Mouse (Mus musculus) limb, embryonic 12.5 days (tissue): ENCODE results near the gene Samd14. TPM values are rescaled to one million over a fixed set of nuclear protein-coding genes. Genes with fewer than 3 reads are reported as not detected.

ENCODE experiments used
- ATAC-seq: fragments of 200-750 bp; cut with Nextera tagmentation; 2 replicates; pipeline ENCODE4 v1.8.0; 2017; ENCODE audit warnings: low read depth, moderate TSS enrichment; ENCODE audit not compliant: insufficient number of reproducible peaks, insufficient read depth, low FRiP score, low TSS enrichment
- H3K27ac ChIP-seq: fragments of 300-500 bp; sonication (generic); 2 replicates; pipeline ENCODE4 v1.5.1; 2016; ENCODE audit warnings: mild to moderate bottlenecking, moderate library complexity
- H3K27me3 ChIP-seq: fragments of 300-500 bp; sonication (generic); 2 replicates; pipeline ENCODE4 v1.6.1; 2016; ENCODE audit warnings: mild to moderate bottlenecking, moderate library complexity
- H3K36me3 ChIP-seq: fragments of 300-500 bp; sonication (generic); 2 replicates; pipeline ENCODE4 v1.6.1; 2016; ENCODE audit warnings: mild to moderate bottlenecking, moderate library complexity
- H3K4me1 ChIP-seq: fragments of 300-500 bp; sonication (generic); replicated peaks from 2 replicates; pipeline ENCODE4 v1.6.1; 2016
- H3K4me2 ChIP-seq: fragments of 300-500 bp; sonication (generic); 2 replicates; pipeline ENCODE4 v1.6.1; 2016; ENCODE audit warnings: mild to moderate bottlenecking, moderate library complexity
- H3K4me3 ChIP-seq: fragments of 300-500 bp; sonication (generic); replicated peaks from 2 replicates; pipeline ENCODE4 v1.5.1; 2016; ENCODE audit warnings: mild to moderate bottlenecking
- H3K9ac ChIP-seq: fragments of 300-500 bp; sonication (generic); replicated peaks from 2 replicates; pipeline ENCODE4 v1.6.1; 2016; ENCODE audit warnings: mild to moderate bottlenecking, moderate library complexity
- H3K9me3 ChIP-seq: fragments of 300-500 bp; sonication (generic); 2 replicates; pipeline ENCODE4 v1.6.1; 2016; ENCODE audit warnings: mild to moderate bottlenecking, moderate library complexity
- WGBS: fragments of 180-500 bp; shearing (Covaris S2); methylation state at CpG from one replicate; pipeline ENCODE4 v1.1.7; 2016; 5-methylcytosine and 5-hydroxymethylcytosine counted together
- polyA plus RNA-seq: library from polyadenylated mRNA; unstranded; fragments of >200 nt; fragmentation: Nextera tagmentation; extraction: Ambion mirVana; gene quantifications from 2 replicates; pipeline ENCODE4 v1.2.1, GENCODE M21; 2016

Gene Samd14
- polyA plus RNA-seq, 1 experiment from 2014 or later, result 34.6 TPM

DNA sequence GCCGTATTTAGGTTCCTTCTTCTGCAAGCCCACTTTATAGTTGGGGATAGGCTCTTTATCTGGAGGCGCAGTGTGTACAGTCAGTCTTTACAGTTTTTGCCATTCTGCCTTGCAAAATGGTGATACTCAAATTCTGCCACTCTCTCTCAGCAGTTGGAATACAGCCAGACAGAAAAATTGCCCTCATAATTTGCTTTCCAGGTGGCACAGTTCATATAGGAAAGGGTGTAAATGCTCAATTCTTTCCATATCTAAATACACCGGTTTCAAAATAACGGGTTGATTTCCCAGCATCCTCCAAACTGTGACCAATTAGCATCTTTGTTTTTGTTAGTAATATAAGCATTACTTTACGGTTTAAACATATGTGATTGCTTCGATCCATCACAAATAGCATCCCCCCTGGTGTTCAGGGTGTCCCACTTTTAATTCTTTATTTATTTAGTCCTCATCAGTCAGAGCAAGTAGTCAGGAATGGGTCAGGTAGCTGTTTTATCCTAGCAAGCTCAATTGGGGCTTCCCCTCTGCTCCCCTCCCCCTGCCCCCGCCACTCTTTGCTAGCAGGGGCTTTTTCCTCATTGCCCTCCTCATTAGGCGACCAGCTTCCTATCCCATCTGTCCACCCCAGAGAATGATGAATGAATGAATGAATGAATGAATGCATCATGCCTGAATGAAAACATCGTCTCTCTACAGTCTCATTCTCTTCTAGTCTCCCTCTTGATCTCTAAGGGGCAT is 31.3 kb upstream of the Samd14 start:
- Histone ChIP-seq H3K4me2 (peak overlapping the region; percentile 55), H3K27ac (no peak overlapping the region), H3K9me3 (no peaks in the 10 kb centered on the region), H3K36me3 (no peaks in the 10 kb centered on the region), H3K4me1 (peaks cover 14% of the 10 kb centered on the region; the same call in 1 of the 2 replicates), H3K4me3 (peak overlapping the region; percentile 23), H3K27me3 (no peaks in the 10 kb centered on the region), H3K9ac (peak overlapping the region; percentile 38; the same call in 1 of the 2 replicates)
- whole genome bisulfite sequencing, result 50% methylated on average over 9 of the region's 9 CpGs
- ATAC-seq, result peak; percentile 26

DNA sequence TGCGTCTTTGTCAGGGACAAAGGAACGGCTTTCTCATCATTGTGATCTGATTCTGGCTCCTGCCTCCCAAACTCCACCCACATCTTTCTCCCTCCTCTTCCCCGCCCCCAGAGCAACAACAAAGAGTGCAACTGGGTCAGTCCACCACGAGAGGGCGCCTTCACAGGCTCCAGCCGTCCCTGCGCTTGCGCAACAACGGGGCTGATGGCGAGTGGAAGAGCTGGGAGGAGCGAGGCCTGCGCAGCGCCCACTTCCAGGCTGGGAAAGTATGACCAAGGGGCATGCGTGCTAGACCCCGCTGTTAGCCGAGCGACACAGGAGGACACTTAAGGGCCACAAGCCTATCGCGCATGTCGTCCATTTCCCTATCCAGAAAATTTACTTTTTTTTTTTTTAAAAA is 30.7 kb upstream of the Samd14 start:
- Histone ChIP-seq H3K9me3 (no peaks in the 10 kb centered on the region), H3K4me3 (peak overlapping the region; percentile 23)
- 0% methylated on average over 20 of the region's 20 CpGs for WGBS

DNA sequence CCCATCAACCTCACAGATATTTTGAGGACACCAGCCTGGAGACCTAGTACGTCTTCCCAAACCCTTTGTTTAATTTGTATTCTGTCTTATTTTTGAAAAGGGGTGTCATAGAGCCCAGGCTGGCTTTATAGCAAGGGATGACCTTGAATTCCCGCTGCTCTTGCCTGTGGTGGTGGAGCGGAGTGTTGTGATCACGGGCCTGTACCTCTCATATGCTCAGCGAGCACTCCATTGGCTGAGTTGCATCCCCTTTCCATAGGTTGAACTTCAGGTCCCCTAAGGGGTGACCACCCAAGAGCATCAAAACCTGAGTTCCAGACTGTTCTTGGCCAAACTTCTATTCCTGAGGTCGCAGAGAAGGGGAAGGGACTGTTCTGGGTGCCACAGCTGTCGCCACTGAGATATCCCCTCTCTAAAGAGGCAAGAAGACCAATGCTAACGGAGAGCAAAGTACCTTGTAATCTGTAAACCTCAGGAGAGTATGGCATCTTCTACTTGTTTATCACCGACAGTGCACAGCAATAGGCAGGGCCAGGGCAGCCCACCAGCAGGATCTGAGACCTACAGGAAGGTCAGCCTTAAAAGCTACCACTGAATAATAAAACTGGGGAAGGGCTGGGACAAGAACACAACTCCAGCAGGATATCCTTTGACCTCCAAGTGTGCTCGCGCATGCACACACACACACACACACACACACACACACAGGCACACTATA is 30.1 kb upstream of the Samd14 start:
- ATAC-seq, result no peak

More for the DNA sequence above, 30.7 kb upstream of the Samd14 start:
- H3K4me2 ChIP-seq, result peak overlapping the region; percentile 55
- no peaks in the 10 kb centered on the region for H3K27me3 ChIP-seq
- H3K4me1 ChIP-seq, result peaks cover 14% of the 10 kb centered on the region; the same call in 1 of the 2 replicates
- H3K36me3 ChIP-seq, result no peaks in the 10 kb centered on the region
- no peak overlapping the region for H3K27ac ChIP-seq
- peak; percentile 93 for ATAC-seq
- H3K9ac ChIP-seq, result peak overlapping the region; percentile 38; the same call in 1 of the 2 replicates

DNA sequence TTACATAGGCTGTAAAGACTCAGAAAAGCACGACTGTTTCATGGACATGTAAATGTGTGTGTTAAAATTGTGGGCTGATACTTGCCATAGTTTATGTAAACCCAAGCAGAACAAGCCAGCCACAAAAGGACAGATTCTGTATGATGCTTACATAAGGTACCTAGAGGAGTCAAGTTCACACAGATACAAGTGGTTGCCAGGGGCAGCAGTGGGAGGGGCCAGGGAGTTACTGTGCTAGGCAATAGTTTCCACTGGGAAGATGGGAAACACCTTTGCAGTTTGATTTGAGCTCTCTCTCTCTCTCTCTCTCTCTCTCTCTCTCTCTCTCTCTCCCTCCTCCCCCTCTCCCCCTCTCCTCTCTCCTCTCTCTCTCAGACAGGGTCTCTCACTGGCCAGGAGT is 24.5 kb upstream of the Samd14 start:
- ATAC-seq, result no peak
- H3K9me3 ChIP-seq, result no peaks in the 10 kb centered on the region
- H3K9ac ChIP-seq, result no peak overlapping the region
- H3K27me3 ChIP-seq, result no peaks in the 10 kb centered on the region
- 35% methylated on average over 1 of the region's 1 CpGs for WGBS
- no peak overlapping the region for H3K4me2 ChIP-seq
- H3K36me3 ChIP-seq, result no peaks in the 10 kb centered on the region
- no peak overlapping the region for H3K27ac ChIP-seq
- peaks cover 28% of the 10 kb centered on the region for H3K4me1 ChIP-seq
- no peak overlapping the region for H3K4me3 ChIP-seq

More for the DNA sequence above, 30.1 kb upstream of the Samd14 start:
- H3K9me3 ChIP-seq, result no peaks in the 10 kb centered on the region
- no peaks in the 10 kb centered on the region for H3K36me3 ChIP-seq
- no peak overlapping the region for H3K9ac ChIP-seq
- H3K4me2 ChIP-seq, result peak overlapping the region; percentile 55
- 79% methylated on average over 11 of the region's 11 CpGs for WGBS
- no peak overlapping the region for H3K27ac ChIP-seq
- peak overlapping the region; percentile 23; the same call in 1 of the 2 replicates for H3K4me3 ChIP-seq
- no peaks in the 10 kb centered on the region for H3K27me3 ChIP-seq
- H3K4me1 ChIP-seq, result peaks cover 14% of the 10 kb centered on the region; the same call in 1 of the 2 replicates

DNA sequence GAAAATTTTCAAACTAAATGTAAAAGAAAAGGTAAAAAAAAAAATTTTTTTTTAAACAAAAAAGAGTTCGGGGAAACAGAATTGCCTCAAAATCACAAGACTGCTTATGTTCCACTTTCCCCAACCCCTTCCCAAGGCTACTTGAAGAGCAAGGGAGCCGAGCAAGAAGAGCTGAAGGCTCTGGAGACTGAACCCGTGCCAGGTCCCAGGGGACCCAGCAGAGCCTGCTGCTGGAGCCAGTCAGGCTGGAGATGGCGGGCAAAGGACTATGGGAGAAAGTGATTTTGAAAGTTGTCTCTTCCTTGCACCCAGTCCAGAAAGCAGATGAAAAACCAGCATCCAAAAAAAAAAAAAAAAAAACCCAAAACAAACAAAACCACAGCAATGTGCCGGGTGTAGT is 23.9 kb upstream of the Samd14 start:
- peaks cover 33% of the 10 kb centered on the region for H3K4me1 ChIP-seq
- ATAC-seq, result no peak
- H3K4me3 ChIP-seq, result no peak overlapping the region
- H3K27ac ChIP-seq, result no peak overlapping the region
- no peaks in the 10 kb centered on the region for H3K36me3 ChIP-seq
- 76% methylated on average over 5 of the region's 5 CpGs for WGBS
- no peak overlapping the region for H3K4me2 ChIP-seq
- no peaks in the 10 kb centered on the region for H3K9me3 ChIP-seq
- H3K27me3 ChIP-seq, result no peaks in the 10 kb centered on the region
- H3K9ac ChIP-seq, result no peak overlapping the region

DNA sequence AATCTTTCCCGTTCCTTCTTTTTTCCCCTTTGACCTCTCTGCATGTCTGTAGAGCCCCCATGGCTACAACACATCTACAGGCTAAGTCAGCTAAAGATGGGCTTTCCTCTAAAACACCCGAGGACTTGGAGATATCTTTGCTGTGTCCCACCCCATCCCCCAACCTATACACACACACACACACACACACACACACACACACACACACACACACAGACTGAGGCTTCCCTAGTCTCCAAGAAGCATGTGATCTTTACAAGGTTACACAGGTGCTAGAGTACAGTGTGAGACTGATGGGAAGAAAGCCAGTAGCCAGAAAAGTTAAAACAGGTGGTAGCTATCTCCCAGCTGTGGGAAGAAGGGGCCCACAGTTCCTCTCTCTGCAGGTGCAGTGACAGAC is 23.2 kb upstream of the Samd14 start:
- Histone ChIP-seq H3K9me3 (no peaks in the 10 kb centered on the region), H3K4me1 (peaks cover 33% of the 10 kb centered on the region), H3K4me2 (no peak overlapping the region), H3K27me3 (no peaks in the 10 kb centered on the region), H3K27ac (no peak overlapping the region), H3K4me3 (no peak overlapping the region), H3K36me3 (no peaks in the 10 kb centered on the region), H3K9ac (no peak overlapping the region)
- no peak for ATAC-seq
- 74% methylated on average over 2 of the region's 2 CpGs for WGBS

DNA sequence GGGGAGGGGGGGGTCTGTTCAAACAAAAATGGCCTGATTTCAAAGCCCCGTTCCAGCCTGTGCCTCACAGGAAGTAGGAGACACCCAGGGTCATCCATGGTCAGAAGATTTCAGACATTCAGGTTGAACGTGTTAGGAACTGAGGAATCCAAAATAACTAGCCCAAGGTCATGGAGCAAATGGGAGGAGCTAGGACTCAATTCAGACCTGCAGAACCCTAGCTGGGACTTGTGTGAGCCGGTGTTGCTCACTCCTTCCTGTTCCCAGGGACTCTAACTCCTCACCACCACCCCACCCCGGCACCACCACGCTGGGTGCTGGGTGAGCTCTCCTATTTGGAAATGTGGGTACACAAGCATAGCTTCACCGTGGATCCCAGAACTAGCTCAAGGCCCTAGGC is 22.3 kb upstream of the Samd14 start:
- H3K27me3 ChIP-seq, result no peaks in the 10 kb centered on the region
- no peak for ATAC-seq
- H3K4me1 ChIP-seq, result peaks cover 39% of the 10 kb centered on the region
- H3K4me2 ChIP-seq, result no peak overlapping the region
- H3K27ac ChIP-seq, result no peak overlapping the region
- no peak overlapping the region for H3K4me3 ChIP-seq
- H3K9me3 ChIP-seq, result no peaks in the 10 kb centered on the region
- H3K36me3 ChIP-seq, result no peaks in the 10 kb centered on the region
- 64% methylated on average over 6 of the region's 6 CpGs for WGBS
- H3K9ac ChIP-seq, result no peak overlapping the region

DNA sequence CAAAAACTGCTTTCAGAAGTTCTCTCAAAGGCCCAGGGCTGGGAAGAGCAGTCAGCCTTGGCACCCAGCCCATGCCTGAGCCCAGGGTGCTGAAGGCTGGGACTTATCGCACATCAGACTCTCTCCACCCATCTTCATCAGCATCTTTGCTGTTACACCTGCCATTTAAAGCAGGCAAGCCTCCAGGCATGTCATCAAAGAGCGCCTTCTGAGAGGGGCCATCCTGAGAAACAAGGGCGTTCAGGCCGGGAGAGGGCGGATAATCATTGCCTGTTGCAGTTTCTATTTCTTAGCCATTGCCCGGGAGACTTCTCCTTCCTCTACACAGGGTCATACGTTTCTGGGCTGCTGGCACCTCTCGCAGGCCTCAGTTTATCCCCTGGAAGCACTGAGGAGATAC is 21.8 kb upstream of the Samd14 start:
- ATAC-seq, result no peak
- Histone ChIP-seq H3K9ac (no peak overlapping the region), H3K9me3 (no peaks in the 10 kb centered on the region), H3K4me1 (peaks cover 44% of the 10 kb centered on the region), H3K4me3 (no peak overlapping the region), H3K27me3 (no peaks in the 10 kb centered on the region), H3K27ac (no peak overlapping the region), H3K36me3 (no peaks in the 10 kb centered on the region), H3K4me2 (no peak overlapping the region)
- WGBS, result 74% methylated on average over 8 of the region's 8 CpGs

DNA sequence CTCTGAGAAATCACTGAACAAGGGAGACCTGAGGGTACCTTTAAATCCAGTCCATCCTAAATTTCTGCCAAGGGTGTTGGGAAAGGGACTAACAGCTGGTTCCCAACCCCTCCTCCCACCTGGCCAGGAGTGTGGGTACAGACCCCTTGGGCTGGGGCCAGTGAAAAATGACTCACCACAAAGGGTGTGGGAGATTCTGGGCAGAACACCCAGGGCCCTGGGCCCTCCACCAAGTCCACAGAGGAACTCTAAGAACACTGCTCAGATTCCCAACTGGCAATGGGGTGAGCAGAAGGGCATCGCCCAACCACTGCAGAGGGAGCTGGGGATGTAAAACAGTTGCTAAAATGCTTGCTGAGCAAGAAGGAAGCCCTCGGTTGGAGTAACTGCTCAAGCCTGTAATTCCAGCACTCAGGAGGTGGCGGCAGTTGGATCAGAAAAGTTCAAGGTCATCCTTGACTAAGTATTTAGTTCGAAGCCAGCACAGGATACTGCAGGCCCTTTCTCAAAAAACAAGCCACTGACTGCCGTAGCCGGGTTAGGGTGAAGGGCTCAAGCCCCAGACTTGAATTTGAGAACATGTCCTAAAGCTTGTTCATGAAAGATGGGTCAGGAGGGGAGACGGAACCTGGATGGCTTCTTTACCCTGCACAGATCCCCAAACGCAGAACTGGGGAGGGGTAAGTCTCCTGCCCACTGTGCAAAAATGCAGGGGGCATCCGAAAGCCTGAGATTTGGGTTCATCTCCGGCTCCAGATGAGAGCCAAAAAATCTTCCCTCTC is 20.7 kb upstream of the Samd14 start:
- Histone ChIP-seq H3K4me3 (peak overlapping the region; percentile 93), H3K9ac (peak overlapping the region; percentile 73), H3K9me3 (no peaks in the 10 kb centered on the region), H3K27ac (peak overlapping the region; percentile 95), H3K27me3 (no peaks in the 10 kb centered on the region), H3K36me3 (0 out of 2 replicates have a peak, but pooled peaks cover 4% of the 10 kb centered on the region), H3K4me1 (peaks cover 55% of the 10 kb centered on the region), H3K4me2 (peak overlapping the region; percentile 100)
- WGBS, result 19% methylated on average over 10 of the region's 10 CpGs
- ATAC-seq, result no peak

DNA sequence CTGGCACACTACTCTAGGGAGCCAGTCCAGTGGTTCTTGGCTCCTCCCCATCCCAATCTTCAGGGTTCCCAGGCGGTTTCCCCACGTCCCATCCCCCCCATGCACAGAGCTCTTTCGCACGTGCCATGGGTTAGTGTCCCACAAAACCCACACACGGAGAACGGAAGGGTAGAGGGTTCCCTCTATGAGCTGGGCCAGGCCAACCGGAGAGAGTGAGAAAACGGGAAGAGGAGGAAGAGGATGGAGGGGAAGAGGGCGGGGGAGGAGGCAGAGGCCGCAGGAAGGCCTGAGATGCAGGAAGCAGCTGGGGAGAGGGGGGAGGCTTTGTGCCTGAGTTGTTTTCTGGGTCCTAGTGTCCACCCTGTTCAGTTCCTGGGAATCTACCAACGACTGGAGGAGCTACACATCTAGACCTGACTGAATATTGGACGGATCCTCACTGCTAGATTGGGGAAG is 20.1 kb upstream of the Samd14 start:
- peak overlapping the region; percentile 73 for H3K9ac ChIP-seq
- peaks cover 61% of the 10 kb centered on the region for H3K4me1 ChIP-seq
- 2% methylated on average over 12 of the region's 12 CpGs for WGBS
- H3K4me2 ChIP-seq, result peak overlapping the region; percentile 100
- peak overlapping the region; percentile 95 for H3K27ac ChIP-seq
- no peaks in the 10 kb centered on the region for H3K9me3 ChIP-seq
- H3K36me3 ChIP-seq, result 0 out of 2 replicates have a peak, but pooled peaks cover 4% of the 10 kb centered on the region
- no peaks in the 10 kb centered on the region for H3K27me3 ChIP-seq
- peak overlapping the region; percentile 93 for H3K4me3 ChIP-seq
- ATAC-seq, result peak; percentile 58; the same call in 1 of the 2 replicates
